Mouse (Mus musculus): ENCODE measurements around the gene Zc3h7b.

Zc3h7b gene

DNA sequence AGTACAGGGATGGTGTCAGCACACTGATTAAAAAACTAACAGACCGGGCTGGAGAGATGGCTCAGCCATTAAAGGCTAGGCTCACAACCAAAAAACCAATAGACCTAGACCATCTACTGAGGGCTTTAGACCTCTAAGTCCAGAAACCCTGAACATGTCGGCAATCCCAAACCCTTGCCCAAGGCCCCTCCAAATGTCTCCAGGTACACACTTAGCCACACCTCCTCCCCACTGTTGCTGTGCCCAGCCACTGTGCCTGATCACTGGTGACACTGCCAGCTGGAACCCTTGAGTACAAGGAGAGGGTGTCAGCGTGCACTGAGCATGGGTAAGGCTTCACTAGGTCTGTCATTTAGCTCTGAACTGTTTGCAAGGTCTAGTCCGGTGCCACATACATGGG lies 53.6 kb downstream of the Zc3h7b start:
- no peak for DNase-seq

DNA sequence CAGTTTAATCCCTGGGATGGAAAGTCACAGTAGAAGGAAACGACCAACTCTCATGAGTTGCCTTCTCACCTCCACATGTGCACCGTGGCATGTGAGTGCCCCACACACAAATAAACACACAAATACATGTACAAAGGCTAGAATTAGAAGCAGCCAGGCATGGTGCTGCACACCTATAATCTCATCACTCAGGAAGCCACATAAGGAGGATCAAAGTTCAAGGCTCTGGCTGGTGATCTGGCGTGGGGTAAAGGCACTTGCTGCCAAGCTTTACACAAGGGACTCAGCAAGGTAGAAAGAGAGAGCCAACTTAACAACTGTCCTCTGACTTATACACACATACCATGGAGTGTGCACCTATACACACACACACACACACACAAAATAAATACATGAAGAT lies 55.5 kb downstream of the Zc3h7b start:
- no peak for DNase-seq

DNA sequence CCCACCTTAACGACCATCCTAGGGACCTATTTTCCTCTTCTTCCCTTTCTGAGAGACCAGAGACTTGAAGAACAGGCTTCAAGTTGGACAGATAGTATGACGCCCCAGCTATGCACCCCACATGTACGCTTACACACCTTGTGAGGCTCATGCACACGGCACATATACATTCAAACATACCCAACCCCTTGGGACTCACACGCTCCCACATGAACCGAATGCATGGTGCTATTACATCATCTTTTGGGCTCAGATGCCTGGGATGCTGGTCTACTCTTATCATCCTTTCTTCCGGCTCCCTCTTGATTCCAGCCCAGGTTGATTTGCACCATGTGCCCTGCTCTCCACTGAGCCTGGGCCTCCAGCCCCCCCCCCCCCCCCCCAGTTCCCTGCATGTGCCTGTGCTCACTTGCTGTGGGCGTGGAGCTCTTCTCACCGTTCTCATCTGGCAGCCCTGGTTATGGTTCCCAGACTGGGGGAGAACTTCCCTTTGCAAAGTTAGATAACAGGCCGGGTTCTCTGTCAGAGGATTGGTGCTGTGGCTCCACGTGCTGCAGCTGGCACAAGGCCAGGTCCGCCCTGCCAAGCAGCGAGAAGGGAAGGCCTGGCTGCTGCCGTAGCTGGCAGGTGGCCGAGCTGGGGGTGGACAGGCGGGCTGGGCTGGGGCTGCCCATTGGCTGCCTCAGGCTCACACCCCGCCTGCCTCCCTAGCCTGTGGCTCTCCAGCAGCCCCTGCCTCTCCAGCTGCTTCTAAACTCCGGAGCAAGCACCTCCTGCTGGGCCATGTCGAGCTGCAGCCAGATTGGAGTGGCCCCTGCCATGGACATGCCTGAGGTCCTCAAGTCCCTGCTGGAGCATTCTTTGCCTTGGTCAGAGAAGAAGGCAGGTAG lies 57.4 kb downstream of the Zc3h7b start, which contains the start of gene Tef:
Gene Tef (plus strand): TSS at position 421 of the 890 bp plus-strand sequence.
- DNase-seq: peak; percentile 99

DNA sequence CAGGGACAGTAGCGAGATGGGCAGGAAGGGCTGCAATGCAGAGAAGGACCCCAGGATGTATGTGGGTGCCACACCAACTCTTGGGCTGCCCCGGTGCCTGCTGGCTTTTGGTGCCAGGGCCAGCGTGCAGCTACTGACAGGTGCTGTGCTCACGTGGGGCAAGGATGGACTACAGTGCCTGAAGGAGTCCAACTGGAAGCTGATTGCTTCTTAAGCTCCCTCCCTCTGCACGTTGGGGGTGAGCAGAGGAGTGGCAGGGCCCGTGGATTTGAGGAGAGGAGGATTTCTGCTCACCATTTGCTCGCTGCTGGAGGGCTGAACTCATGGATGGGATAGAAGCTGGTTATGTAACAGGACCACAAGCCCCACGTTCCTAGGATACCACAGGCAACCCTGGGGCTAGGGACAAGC lies 58.1 kb downstream of the Zc3h7b start:
- peak; percentile 93 for DNase-seq

DNA sequence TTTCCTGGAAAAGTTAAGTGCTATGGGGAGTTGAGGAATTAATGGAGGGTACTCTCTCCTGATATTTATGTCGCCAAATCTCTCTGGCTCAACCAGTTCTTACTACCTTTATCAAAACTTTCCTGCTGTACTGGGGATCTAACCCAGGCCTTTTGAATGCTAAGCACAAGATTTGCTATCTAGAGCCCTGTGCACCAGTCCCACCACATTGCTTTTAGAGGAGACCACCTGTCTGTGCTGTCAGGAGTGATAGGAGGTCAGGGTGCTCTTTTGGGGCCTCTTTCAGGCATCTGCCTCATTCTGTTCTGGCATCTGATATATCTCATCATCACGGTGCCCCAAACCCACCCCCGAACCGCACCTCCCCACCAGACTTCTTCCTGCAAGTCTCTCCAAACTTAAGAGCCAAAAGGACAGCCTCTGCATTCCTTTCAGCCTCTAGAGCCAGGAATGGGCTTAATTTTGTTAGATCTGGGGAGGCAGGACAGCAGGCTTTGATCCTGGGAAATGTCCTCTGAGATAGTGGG lies 58.6 kb downstream of the Zc3h7b start:
- DNase-seq: no peak

DNA sequence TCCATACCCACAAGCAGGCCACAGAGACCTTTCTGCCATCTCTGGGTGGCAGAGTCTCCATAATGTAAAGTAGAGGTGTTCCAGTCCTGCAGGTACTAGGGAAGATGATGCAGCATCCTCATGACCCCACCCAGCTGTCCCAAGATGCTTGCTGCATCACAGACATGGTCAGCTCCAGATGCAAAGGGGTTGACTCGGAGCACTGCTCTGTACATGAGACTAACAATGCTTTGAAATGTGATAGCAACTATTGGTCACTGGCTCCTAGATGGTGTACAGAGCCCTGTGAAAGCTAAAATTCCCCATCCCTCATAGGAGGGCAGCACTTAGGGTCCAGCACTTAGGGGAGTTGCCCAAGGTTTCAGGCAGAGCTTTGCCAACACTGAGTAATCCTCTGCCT lies 59.3 kb downstream of the Zc3h7b start:
- DNase-seq: peak; percentile 52

DNA sequence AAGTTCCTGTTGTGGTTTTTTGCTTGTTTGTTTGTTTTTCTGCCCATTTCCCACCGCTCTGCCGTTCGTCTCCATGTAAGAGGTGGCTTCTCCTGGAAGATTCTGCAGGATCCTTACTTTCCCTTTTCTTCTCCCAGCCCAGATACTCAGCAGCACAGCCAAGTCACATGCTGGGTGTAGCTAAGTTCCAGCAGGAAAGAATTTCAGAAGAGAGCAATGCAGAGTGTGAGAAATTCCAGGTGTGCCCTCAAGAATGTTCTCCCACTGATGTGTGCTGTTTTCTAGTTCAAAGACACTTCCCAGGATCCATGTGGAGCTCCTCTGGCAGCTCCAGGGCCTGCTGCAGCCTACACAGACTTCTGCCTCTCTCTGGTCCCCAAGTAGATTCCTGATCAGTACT lies 60.0 kb downstream of the Zc3h7b start:
- no peak for DNase-seq

DNA sequence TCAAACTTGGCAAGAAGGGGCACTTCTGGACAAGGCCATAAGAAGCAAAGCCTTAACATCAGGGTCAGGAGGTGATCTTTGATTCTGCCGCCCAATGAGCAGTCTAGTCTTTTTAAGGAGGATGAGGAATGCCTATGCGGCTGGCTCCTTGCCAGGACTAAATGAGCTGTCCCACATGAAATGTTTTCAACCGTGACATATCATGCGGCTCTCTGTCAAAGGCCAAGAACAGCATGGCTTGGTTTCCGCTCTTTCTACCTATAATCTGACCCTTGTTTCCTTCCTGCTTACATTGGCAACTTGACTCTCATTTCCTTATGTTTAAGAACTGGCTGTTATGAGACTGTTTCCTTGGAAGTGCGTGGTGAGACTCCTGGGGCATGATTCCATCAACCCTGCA lies 60.8 kb downstream of the Zc3h7b start:
- DNase-seq: no peak

DNA sequence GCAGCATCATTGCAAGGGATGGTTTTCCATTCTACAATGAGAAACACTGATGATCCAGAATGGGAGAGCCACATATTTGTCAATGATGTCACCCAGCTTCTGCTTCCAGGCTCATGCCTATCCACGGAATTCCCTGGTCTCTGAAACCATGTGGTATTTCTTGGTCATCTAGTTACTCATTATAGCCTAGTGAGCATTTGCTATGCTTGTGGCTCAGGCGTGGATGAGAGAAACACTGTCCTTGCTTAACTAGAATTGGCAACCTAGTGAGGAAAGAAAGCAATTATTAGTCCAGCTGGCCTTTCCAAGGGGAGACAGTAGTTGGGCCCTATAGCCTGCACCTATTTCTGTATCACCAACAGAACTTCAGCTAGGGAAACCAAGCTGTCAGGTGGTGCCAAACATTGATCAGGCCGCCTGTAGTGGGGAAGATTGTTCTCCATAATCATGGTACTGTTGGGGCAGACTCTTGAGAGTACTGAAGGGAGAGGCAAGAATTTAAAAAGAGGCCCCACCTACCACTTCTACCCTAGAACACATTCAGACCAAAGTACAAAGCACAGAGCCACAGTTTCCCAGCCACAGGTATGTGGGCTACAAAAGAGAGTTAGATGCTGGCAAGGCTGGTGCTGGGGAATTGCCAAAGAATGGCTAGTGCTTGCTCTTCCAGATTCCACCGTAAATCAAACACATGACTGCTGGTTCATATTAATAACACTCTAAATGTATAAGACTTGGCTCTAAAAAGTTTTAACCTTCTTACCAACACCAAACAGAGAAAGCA lies 62.0 kb downstream of the Zc3h7b start:
- no peak for DNase-seq

DNA sequence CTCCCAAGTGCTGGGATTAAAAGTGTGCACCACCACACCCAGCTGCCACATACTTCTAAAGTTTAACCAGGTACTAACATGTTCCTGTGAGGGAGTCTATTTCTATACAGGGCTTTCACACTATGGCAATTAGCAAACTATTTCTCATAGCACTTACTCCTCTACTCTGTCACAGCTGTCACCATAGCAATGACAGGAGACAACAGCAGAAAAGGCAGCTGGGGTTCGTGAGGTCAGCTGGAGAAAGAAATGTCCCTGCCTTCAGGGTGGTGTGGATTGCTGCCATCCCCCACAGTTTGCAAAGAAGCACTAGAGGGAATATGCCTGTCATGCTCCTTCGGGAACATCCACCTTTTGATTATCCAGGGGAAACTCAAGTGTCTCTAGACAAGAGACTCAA lies 63.9 kb downstream of the Zc3h7b start:
- DNase-seq: peak; percentile 58

DNA sequence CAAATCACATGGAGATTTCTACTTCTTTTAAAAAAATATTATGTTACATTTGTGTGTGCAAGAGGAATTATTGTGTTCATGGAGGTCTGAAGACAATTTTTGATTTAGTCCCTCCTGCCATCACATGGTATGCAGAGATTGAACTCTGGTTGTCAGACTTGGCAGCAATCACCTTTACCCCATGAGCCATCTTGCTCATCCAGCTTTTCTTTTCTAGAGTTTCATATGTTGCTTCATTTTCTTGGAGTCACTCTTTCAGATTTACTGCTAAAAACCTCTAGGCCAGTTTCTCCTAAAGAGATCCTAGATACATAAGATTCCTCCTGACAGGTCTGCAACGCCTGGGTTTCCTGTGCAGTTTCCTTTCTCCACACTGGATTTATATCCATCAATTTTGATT lies 64.7 kb downstream of the Zc3h7b start:
- peak; percentile 60 for DNase-seq

DNA sequence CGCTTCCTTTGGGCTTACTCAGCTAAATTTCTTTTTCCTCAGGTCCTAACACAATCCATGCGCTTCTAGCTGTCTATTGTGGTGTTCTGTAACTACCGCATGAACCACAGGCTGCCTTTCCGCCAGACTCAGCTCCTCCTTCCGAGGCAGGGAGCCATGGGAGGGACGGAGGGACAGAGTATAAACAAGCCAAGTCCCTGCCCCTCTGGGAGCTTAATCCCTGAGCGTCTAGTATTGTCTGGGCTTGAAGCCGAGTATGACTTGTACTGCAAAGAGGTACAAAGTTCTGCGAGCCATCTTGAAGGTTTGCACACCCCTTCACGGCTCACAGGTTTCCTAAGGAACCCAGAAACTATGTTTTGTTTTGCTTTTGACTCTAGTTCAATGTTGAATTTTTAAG lies 65.3 kb downstream of the Zc3h7b start:
- DNase-seq: peak; percentile 93

DNA sequence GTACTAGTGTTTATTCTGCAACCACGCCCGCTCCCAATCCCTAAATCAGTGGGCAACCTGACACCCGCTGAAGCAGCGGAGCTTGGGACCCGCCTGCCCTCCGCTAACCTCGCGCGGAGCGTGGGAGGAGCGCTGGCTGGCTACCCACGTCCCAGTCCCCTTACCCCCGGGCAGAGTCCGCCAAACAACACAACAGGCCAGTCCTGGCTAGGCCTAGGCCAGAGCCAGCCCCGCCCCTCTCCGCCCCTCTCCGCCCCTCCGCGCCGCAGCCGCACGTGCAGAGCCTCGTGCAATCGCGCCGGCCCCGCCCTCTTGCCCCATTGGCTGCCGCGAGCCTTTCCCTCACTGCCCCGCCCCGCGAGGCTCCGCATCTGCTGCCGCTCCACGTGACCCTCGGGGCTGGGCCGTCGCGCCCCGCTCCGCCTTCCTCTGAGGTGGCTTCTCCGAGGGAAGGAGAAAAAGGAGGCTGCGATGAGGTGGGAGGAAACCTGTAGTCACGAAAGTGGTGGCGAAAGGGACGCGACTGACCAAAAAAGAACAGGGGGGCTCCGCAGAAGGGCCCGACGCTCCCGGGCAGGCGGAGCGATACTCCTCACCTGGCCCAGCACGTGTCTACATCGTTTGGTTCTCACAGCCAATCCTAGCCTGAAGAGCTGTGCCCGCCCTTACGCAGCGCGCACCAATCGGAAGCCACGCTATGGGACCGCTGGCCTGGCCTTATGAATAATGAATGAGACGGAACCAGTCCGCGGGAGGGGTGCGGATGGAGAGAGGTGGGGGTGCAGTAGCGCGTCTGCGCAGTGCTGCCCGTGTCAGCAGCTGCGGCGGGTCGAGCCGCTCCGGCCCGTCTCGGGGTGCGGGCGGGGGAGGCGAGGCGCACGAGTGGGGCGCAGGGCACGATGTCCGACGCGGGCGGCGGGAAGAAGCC lies 66.1 kb downstream of the Zc3h7b start:
- peak; percentile 99 for DNase-seq

DNA sequence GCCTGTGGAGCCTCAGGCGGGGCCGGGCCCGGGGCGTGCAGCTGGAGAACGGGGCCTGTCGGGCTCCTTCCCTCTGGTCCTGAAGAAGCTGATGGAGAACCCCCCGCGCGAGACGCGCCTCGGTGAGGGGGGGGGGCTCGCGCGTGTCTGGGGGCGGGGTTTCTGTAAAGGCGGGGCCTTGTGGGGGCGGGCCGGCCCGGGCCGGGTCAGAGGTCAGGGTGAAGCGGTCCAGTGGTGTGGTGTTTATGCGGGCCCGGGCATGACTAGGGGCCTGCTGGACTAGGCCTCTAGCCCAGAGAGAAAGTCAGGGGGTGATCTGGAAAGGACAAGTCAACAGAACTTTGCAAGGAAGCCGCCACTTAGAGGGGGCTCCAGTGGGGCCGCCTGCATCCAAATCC lies 66.7 kb downstream of the Zc3h7b start:
- no peak for DNase-seq

DNA sequence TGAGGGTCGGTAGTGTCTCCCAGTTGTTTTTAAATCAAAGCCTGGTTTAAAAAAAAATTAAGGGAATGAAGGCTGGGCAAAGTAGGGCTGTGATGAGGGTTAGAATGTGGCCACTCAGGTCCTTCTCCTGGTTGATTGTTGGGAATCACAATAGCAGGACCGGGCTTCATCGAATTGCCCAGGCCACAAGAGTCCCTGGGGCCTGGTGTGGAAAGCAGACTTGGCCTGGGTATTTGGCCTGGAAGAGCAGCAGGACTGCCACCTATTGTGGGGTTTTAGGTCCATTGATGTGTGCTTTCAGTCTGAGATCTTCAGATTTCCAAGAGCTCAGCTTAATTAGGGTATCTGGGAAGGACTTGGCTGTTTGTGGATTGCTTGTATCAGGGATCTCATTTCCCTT lies 67.4 kb downstream of the Zc3h7b start:
- peak; percentile 54 for DNase-seq

DNA sequence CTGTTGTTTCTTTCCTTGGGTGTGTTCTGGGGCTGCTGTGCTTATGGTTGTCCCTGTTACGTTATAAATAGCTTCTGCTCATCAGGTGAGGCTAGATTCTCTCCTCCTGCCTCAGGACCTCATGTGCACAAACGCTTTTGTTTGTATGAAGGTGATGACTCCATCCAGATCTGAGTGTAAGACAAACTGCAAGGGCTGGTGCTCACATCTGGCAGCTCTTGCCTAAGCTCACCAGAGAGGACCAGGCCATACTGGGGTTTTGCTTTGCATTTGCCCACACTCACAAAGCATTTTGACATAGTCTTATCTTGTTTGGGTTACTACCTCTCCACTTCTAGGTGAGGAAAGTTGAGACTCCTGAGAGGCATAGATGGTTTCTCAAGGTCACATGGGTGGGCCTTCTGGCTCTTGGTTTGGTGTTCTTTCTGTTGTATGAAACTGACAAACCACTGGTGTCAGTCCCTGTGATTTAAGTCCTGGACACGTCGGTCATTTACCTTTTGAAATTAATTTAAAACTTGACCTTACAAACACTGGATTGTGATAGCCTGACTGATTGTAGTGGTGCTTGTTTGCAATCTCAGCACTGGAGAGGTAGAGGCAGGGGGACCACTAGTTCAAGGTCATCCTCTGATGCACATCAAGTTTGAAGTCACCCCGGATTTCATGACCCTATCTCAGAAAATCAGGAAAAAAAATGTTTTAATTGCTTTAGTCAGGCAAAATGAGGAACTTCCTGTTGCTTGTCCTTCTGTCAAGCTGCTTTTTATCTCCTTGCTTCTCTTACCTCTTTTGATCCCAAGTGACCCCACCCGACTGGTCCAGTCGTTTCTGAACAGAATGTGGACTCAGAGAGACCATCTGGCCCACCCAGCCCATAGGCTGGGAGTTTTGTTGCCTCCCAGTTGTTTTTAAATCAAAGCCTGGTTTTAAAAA lies 68.1 kb downstream of the Zc3h7b start:
- peak; percentile 46 for DNase-seq

DNA sequence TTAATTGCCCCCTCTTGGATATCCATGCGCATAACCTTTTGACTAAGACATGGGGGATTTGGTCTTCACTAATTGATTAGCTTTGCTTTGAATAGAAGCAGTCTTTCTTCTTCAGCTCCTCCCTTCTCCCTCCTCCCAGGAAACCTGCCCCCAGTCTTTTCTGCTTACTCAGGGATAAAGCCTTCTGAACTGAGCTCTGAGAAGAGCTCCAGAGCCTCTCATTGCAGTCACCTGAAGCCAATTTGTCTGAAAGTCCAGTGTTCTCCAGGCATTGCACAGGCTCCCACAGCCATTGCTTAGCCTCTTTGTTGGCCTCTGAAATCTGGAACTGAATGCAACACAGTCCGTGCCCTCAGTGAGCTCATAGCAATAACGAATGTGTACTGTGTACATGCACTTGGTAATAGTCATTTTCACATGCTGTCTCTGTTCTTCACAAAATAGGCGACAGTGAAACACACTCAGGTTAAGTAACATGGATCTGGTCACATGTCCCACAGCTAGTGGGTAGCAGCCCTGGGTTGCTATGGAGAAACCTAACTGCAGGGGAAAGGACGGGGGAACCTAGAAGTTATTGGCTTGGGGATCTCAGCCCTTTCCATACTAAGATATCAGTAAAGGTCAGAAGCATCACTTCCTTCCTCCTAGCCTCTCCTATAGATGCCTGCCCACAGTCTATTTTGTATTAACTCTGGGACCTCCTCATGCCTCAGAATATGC lies 69.3 kb downstream of the Zc3h7b start:
- DNase-seq: no peak

DNA sequence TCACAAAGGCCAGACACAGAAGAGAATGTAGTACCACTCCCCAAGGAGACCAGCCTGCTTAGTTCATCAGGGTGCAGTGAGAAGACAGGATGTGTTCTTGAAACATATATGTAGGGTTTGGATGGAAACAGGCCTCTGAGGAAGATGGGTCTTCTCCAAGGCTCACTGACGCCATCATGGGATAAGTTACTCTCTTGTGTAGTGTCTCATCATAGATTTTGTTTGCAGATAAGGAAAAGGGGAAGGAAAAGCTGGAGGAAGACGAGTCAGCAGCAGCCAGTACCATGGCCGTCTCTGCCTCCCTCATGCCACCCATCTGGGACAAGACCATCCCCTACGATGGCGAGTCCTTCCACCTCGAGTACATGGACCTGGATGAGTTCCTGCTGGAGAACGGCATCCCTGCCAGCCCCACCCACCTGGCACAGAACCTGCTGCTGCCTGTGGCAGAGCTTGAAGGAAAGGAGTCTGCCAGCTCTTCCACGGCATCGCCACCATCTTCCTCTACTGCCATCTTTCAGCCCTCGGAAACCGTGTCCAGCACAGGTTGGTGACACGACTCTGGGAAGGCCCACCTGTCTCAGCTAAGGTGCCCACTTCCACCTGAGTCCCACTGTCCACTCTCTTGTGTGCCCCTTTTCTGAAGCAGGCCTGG lies 70.0 kb downstream of the Zc3h7b start:
- DNase-seq: peak; percentile 69

DNA sequence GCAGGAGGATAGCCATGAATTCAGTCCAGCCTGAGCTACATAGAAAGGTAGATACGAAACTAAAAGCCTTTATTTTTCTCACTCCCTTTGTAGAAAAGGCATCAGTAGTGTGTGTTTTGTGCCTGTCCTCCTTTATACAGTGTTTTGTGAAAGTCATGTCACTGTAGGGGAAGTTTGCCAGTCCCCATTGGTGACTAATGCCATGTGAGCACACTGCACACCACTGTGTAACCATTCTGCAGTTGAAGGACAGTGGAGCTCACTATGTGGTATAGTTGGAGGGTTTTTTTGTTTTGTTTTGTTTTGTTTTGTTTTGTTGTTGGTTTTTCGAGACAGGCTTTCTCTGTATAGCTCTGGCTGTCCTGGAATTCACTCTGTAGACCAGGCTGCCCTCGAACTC lies 73.5 kb downstream of the Zc3h7b start:
- DNase-seq: no peak

DNA sequence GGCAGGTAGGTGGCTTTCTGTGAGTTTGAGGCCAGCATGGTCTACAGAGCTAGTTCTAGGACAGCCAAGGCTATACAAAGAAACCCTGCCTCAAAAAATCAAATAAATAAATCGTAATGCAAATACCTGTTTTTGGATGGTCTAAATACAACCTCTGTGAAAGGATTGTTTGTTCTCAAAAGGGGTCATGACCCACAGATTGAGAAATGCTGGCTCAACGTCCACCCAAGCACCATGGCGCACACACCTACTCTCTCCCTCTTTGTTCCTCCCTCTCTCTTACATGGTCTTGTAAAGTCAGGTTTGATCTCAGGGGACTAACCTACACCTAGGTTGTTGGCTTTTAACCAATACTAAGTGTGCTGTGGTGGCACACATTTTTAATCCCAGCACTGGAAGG lies 77.8 kb downstream of the Zc3h7b start:
- DNase-seq: no peak

Data from cerebellum, adult 9-10 months (tissue).